Mouse (Mus musculus) layer of hippocampus, postnatal 36 days (tissue): ENCODE measurements at regions not wholly inside any gene's neighbourhood (a gene's known extent, or its start where the extent isn't known, plus 50 kb on each side); places are given as distances from the start of the nearest gene placed in this dataset.

Source experiments
- DNase-seq, 2 experiments: peaks; one replicate each; pipeline ENCODE4 v3.0.0; 2022

DNA sequence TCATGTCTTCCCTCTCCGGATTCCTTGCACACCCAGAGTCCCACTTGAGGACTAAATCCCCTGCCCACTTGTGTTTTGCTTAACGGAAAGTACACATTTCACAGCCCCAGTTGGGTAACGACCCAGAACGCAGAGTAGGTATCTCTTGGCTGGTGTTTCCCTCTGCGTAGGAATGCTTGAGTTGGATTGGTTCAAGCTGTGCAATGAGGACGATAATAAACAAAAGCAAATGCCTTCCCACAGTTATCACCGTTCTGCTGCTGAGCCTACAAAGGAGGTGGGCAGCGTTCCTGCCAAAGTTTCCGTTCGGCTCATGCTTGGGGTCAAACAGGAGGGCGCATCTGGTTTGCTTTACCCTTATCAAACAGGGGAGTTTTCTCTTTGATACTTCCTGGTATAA, 212.3 kb upstream of the Sfrp2 start:
- DNase-seq, result no peak

DNA sequence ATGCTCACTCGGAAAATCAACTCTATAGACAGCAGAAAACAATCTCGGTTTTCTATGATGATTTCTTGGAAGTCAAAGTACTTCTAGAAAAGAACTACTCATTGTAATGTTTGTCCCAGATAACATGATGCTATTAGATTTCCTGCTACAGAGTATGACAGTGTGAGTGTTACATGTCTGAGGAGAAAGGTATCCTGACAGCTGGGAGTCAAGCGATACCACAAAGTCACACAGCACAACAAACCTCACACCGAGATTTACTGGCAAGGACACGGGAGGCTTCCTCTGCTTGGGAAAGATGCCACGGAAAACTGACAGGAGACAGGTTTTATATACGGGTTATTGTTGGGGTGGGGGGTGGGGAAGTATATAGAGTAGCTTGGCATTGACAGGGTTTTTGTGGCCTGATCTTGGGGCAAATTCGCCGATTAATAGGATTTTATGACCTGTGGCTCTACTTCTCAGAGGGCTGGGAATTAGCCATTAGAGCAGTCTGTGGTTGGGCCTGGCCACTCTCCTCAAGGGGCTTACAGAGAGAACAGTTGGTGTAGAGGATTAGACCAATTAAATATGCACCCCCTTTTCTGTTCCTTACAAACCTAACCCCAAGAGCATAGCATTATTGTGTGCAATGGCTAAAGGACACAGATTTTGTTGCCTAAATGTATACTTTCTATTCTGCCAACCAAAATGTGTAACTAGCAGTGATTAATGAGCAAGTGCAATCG, 209.2 kb upstream of the Sfrp2 start:
- DNase-seq, result no peak

DNA sequence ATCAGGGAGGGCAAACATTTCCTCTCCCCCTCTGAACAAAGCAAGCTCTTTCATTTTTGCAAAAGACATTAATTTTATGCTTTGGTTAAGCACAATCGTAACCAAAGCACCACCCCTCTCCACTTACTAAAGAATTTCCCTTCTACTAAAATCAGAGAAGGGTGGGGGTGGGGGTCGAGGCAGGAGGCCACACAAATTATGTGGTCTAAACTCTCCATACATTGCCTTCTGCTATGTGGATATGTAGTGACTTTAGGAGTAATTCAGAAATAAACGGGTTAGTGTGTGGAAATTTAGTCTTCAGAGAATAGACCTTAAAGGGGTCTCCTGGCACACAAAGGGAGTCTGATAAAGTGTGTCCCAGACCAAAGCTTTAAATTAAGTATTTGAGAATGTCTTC, 204.1 kb upstream of the Sfrp2 start:
- DNase-seq, result no peak

DNA sequence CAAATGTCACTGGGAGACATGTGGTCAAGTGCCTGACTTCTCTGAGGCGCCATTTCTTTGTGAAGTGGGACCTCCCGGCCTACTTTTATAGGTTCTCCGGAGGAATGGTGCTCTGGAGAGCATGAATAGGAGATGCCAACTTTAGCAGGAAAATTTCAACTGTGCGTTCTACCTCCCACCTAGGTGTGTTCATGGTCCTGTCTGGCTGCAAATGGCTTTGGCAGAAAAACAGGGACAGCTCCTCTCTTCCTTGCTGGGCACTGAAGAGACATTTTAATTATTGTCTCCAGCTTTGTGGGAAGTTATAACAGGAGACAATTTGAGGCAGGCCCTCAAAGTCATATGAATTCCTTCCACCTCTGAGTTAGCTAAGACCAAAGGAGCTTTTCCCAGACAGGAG, 190.6 kb upstream of the Sfrp2 start:
- DNase-seq, result no peak

DNA sequence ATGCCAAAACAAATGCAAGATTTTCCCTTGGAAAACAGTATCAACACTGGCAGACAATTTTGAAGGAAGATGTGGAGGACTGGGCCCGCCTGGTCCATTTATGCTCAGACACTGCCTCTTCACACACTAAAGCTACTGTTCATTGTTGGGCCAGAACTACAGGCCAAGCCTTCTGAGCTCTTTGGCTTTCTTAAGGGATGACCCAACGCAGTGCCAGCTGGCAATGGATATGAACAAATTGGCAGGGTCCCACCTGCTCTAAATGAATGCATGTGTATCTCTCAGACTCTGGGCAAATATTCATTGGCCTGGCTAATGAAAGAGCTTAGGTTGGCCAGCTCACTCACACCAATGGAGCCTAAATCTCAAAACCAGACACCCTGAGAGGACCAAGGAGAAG, 190.0 kb upstream of the Sfrp2 start:
- DNase-seq, result peak in 1 of 2 experiments; percentile 9

DNA sequence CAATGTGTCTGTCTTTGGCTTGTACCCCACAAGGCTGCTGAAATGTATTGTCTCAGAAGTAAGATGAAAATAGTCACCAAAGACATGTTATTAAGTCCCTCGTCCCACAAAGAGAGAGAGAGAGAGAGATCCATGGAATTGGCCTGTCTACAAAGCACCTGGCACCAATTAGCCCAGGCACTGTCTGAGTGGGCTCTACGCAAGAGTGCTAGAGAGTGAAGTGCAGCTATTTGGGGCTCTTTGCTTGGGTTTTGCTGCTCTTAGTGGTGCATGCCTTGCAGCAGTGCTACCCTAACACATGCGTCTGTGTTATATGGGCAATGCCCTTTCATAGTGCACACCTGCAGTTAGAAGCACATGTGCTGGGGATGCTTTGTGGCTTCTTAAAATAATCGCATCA, 185.4 kb upstream of the Sfrp2 start:
- DNase-seq, result no peak

DNA sequence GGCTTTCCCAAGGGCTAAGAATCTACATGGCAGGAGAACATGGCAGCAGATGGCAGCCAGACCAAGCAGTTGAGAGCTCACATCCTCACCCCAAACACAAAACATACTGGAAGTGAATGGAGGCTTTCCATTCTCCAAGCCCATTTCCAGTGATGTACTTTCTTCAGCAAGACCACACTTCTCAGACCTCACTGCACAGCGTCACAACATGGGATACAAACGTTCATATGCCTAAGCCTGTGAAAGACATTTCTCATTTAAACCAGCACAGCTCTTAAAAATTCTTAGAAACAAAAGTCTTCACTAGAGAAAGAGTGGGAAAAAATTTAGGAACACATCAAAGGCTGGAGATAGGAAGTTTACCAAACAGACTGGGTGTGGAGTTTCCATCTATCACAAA, 183.9 kb upstream of the Sfrp2 start:
- no peak for DNase-seq

DNA sequence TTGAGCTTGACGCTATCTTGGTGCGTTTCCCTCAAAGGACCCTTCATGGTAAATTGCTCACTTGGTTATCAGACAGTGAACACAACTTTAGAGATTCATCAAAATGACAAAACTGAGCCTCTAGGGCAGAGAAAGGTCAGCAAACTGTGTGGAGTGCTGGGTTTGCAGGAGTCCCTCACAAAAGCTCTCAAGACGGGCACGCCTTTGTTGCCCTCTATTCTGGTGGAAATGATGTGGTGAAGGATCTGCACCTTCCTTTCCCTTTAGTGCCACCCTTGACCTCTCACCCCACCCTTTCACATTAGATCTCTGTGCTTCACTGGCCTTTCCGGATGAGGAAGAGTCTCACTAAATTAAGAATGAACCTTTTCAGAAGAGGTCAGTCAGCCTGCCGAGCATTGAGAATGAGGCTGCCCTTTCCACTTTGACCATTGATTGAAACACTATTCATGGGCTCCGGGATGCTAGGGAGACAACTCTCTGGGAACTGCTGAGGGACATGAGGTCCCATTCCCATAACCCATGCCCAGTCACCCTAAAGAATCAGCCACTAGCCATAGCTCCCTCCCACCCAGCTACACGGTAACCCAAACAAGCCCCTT, 182.9 kb upstream of the Sfrp2 start:
- DNase-seq, result no peak

DNA sequence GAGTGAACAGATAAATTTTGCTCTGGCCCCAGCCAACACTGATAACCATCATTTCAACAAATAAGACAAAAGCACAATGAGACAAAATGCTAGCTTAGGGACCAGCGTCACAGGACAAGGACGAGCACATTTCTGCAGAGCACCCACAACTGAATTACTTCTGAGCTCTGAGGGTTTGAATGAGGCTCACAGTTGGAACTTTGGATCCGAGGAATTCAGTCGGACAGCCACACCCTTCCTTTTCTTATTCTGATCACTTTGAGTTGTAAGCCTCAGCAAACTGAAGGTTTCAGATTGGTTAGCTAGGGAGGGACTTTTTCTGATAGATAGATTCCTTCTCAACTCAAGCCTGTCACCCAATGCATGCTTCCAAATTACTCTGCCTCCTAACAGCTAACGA, 180.0 kb upstream of the Sfrp2 start:
- no peak for DNase-seq

DNA sequence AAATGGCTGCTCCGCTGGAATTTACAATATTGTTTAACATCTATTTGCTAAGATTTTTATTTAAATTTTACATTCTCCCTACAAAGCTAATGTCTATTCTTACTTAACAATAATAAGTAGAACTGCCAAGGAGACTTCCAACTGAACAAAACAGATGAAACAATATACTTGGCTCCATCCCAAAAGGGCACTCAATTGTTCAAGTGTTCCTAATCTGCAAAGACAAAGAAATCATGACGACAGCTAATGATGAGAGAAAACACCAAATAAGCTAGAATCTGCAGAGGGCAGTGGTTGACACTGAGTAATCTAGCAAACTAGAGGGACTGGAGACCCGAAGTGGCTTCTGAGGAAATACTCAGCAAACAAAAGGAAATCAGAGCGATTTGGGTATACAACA, 179.6 kb upstream of the Sfrp2 start:
- DNase-seq, result no peak

DNA sequence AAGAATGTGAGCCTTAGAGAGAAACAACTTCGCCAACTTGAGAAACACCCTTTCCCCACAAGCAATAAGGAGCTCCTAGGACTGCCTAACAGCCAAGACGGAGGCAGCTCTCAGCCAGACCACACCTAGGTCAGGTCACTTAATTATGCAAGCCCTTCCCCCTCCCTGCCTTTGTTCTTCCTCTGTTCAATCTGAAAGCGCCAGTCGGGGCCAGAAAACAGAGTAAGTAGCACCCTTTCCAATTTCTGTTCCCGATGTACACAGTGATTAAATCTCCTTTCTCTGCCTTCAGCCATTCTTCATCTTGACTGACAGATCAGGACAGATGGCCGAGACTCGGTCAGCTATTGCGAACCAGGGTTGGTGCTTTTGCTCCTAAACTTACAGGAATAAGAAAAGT, 177.0 kb upstream of the Sfrp2 start:
- no peak for DNase-seq

DNA sequence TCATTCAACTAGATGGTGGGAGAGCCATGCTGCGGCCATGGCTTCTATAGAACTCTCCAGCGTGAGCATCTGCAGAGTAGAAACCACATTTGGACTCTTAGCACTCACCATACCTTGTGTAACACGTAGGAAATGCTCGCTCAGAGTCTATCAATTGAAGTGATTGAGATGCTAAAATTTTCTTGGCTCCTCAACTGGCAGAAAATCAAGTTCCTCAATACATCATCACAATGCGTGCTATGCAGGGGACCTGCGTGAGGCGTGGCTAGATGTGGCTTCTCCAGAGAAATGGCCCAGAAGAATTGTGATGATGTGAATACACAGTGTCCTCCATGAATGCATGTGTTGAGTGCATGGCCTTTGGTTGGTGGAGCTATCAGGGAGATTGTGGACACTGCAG, 174.9 kb upstream of the Sfrp2 start:
- DNase-seq, result no peak

DNA sequence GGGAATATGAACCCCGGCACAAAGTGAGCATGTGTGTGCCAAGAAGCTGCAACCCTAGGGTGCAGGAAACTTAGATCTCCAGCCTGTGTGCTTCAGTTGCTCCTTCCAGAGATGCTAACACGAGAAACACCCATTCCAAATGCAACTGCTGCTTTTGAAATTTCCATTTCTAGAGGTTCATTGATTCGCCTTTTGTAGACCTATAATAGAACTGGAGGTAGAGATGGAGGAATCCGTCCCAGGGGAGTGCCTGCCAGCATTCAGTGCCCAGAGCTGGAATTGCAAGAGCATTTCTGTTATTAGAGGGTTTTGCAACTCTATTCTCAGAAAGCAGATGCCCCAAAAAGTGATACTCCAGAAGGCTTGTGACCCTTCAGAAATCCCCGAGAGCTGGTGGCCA, 172.8 kb upstream of the Sfrp2 start:
- no peak for DNase-seq

DNA sequence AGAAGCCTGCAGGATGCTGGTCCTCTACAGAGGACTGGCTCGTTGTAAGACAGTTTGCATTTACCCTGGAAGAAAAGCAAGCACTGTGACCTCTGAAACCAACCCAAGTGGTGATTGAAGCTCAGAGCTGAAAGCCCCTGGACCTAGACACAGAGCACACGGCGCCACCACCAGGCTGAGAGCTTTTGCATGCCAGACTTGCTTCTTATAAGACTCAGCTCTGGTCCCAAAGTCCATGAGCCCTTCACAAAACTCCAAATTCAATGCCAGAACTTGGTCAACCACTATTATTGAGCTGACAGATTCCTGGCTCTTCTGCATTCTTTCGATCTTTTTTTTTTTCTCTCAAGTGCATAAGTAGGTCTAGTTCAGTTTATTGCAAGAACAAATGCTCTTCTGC, 164.6 kb upstream of the Sfrp2 start:
- DNase-seq, result no peak

DNA sequence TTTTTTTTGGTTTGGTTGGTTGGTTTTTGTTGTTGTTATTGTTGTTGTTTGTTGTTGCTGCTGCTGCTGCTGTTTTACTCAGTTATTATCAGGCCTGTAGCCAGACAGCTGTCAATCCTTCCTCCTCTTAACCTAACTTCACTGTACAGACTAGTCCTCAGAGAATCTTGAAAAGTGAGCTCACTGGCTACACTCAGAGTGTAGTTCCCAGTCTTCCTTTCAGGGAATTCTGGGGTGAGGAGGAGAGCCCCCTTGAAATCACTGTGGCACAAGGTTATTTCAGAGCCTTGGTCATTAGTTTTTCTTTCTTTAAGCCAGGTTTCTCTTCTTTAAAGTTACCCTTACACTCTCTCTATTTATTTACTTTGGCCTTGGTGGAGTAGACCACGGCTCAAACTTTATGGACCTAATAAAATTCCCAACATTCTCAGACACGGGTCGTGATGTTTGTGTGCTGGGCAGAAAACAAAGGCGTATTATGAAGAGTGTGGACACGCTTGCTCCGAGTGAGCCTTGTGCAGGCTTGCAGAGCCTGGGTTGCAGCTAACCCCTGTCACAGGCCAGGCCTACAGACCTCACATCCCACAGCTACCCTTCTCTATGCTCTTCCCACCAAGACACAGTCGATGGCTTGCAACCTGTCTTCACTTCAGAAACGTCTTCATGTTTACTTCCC, 156.9 kb upstream of the Sfrp2 start:
- DNase-seq, result no peak

DNA sequence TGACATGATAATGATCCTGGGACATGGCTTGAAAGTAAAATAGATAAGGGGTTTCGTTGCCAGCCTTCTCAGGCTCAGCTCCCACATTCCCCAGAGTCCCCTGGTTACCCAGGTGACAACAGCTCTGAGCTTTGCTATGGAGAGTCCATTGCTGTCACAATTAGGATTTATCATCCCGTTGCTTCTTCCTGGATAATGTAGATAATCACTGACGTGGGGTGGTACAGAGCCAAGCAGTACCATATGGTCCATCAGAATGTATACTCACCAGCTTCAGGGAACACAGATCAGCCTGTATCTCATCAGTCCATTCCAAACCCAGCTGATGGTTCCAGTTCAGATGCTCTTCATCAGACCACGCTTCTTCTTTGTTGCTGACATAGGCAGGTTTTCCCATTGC, 145.7 kb upstream of the Sfrp2 start:
- no peak for DNase-seq

DNA sequence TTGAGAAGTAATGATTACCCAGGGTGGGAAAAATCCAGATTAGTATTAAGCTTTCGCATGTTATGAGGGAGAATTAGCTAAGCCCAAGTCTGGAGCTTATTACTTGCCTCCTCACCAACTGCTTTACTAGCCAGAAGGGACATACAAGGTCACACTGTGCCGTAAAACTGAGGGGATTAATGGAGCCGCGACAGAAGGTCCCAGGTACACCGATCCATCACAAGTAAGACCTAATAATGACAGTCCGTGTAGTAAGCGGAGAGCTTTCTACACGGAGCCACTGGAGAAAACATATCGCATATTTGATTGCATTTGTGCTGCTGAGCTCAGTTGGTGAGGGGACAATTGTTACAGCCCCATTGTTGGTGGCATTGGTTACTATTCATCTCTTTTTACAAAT, 133.1 kb upstream of the Sfrp2 start:
- no peak for DNase-seq

DNA sequence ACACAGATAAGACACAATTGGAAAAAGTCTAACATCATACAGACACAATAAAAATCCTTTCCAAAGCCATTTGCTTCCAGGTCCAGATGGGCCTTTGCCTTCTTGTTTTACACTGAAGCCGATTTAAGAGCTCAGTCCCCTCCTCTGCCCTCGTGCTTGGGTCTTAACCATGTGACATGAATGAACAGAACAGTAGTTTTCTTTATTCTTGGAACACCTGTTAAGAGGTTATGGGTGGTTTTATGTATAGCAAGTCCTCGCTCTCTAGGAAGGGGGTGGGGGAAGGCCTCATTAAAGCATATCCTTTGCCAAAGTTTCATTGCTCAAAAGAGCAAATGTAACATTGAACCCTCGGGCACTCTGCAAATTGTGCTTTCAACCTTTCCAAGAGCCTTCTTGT, 125.7 kb upstream of the Sfrp2 start:
- DNase-seq, result no peak

DNA sequence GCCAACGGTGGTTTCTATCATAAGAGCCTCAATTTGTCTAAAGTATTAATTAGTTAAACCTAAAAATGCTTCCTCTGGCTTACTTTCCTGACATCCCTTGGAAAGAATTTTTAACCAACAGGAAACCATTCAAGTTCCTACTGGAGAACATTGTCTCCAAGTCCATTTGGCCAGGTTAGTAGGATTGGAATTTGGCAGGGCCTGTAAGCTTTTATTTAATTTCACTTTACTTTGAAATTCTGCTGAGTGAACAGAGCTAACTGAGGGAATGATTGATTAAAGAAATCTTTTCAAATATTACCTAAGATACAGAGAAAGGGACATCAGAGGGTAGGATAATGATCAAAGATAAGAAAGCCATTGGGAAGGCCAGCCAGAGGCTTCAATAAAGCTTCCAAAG, 102.4 kb upstream of the Sfrp2 start:
- no peak for DNase-seq

DNA sequence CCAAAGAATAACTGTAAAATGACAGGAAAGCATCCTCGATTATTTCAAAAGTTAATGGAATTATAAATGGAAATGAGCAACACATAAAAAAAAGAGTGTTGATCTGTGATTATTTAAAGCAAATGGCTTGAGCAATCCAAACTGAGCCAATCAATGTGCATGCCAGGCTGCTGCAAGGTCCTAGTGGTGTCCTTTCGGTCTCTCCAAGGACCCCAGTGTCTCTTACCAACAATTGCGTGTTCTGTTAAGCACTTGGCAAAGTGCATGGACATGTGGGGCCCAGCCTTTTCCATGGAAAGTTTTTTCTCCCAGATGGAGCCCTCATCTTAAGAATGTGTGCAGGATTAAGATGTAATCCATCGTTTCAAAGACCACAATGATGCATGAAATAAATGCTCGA, 90.0 kb upstream of the Sfrp2 start:
- DNase-seq, result no peak

DNA sequence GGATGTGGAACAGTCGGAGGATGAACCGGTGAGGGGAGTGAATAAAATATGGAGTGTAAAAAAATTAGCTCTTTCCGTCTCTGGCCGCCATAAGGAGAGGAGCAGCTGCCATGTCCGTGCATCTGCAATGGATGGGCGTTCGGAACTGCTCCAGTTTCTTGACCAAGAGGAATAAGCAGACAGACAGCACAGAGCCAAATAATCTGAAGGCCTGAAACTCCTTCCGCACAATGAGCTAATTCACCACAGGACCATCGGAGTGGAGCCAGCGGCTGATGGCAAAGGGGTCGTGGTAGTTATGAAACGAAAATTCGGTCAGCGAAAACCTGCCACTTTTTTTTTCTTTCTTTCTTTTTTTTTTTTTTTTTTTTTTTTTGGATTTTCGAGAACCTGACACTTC, 79.5 kb upstream of the Sfrp2 start:
- no peak for DNase-seq

DNA sequence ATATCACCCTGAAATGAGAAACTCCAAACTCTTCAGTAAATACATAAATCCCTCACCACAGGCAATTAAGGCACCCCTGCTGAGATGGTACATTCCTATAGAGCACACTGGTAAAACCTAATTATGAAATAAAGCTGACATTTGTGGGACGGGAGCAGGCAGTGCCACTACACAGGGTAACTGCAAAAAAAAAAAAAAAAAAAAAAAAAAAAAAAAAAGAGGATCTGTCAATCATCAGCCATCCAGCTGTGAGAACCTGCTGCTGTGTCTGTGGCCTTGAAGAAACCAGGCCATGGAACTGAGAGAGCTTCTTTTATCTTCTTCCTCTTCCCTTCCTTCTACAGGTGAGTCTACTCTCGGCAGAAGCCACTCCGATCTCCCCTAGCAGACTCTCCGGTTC, 78.6 kb upstream of the Sfrp2 start:
- DNase-seq, result no peak

DNA sequence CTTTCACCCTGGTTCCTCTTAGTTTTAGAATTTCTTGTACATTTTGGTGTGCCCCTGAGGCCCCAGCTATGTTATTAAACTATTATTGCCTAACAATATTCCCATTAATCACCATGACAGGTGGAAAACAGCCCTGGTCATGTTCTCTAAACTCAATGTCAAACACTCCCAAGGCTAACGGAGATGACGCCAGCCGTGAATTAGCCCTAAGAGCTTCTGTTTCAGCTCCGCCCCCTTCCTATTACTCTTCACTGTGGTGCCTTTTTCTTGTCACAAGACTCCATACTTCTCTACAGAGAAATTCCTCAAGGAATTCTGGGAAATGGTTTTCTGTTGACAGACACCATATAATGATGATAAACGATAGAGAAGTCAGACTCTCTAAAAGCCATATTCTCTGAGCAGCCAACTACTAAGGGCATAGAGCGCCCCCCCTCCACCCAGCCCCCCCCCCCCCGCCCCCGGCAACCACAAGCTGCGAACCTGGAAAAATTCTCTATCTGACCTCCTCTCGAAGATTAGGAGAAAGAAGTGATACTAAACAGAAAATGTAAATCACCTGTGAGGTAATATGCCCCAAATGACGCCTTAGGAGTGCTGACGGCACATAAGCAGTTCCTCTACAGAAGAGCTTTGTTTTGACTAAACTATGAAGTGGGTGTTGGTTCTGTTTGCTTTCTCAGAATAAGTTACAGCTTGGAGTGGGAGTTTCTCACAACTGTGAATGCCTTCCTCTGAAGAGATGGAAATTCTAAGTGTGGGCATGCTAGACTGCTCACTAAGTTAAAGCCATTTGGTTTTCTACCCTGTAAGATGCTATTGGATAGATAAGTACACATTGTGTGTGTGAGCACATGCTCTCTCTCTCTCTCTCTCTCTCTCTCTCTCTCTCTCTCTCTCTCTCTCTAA, 76.8 kb upstream of the Sfrp2 start:
- DNase-seq, result no peak
